Mouse (Mus musculus) brain, adult 2 months (tissue): ENCODE measurements around the gene Camk2g.
A peak's percentile ranks its signal among the peaks of the same experiment; 100 is the strongest.

Source experiments
- DNase-seq: peaks from one replicate; pipeline ENCODE4 v3.0.0; 2011; ENCODE audit warnings: low read depth, low spot score

Camk2g gene

DNA sequence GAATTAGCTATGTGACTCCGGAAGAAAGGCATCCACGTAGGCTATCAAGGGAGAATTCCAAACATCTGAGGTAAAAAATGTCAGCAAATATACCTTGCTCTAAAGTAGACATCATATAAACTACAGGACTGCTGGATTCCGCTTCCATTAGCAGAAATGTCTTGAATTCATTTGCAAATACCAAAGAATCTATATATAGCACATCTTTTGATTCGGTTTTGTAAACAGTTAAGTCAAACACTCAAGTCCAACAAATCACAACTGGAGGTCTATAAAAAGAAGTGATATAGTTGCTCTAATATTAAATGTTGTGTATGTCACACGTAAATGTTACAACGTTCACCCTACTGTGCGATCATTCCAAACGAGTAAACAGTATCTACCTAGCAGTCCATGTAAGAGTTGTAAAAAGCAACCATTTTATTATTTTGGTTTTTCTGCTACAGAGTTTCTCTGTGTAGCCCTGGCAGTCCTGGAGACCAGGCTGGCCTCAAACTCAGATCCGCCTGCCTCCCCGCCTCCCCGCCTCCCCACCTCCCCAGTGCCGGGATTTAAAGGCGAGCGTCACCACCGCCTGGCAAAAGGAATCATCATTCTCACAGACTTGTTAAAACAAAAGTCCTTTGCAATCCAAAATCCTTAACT lies 91.7 kb downstream of the Camk2g start:
- DNase-seq = no peak

DNA sequence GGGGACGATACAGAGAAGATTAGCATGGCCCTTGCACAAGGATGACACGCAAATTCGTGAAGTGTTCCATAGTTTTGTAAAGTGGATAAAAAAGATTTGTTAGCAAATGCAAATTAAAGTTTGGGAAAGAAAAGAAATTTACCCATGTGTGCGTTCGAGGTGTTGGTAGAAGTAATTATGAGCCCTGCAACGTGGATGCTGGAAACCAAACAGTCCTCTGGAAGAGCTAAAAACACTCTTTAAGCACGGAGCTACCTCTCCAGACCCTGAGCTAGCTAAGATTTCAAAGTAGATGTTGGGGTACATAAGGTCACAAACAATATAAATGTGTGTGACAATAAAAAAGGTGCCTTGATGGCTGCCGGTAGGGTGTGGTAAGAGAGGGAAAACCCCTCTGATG lies 92.3 kb downstream of the Camk2g start:
- DNase-seq = no peak

DNA sequence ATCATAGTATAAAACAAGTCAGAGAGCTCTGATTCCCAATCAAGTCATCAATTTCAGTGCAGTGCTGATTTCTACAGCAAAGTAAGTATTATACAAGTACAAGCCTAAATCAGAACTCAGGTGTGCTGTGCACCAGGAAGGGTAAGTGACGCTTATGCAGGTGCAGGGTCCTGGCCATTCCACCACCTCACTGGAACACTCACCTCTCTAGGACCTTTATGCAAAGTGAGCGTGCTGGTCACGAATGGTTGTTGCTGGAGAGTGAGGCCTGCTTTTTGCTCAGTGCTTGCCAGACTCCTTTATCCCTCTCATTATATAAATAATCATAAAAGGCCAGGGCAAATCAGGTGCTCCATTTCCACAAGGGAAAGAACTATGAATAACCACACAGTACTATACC lies 93.5 kb downstream of the Camk2g start:
- DNase-seq = no peak

DNA sequence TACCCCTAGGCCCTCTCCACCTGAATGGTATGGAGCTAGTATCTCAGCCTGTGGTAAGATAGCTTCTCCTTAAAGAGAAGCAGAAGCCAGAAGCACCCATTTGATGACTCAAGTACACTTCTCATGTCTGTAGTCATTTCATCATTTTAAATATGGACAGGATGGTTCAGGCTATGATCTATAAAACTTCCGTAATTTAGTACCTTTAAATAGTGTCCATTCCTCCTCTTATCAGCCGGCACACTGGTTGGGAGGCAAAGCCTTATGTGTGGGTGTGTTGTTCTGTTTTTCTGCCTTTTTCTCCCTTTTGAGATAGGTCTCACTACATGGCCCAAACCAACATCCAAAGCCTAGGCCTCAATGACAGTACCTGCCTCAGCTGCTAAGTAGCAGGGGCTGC lies 95.4 kb downstream of the Camk2g start:
- no peak for DNase-seq

DNA sequence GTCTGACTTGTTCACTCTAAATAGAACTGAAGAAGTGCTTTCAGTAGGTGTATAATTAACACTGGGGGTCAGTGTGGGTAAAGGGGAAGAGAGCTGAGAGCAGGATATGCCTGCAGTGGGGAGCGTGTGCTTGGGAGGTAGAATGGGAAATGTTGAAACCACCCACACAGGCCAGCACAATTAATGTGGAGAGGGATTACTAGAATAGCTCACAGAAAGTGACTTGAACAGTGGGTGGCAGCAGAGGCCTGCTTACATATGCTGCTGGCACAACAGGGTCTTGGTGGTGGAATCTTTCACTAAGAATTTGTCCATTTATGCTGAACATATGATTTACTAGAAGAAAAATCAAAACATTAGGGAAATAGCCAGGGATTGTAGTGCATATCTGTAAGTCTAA lies 96.9 kb downstream of the Camk2g start:
- DNase-seq = peak; percentile 92

DNA sequence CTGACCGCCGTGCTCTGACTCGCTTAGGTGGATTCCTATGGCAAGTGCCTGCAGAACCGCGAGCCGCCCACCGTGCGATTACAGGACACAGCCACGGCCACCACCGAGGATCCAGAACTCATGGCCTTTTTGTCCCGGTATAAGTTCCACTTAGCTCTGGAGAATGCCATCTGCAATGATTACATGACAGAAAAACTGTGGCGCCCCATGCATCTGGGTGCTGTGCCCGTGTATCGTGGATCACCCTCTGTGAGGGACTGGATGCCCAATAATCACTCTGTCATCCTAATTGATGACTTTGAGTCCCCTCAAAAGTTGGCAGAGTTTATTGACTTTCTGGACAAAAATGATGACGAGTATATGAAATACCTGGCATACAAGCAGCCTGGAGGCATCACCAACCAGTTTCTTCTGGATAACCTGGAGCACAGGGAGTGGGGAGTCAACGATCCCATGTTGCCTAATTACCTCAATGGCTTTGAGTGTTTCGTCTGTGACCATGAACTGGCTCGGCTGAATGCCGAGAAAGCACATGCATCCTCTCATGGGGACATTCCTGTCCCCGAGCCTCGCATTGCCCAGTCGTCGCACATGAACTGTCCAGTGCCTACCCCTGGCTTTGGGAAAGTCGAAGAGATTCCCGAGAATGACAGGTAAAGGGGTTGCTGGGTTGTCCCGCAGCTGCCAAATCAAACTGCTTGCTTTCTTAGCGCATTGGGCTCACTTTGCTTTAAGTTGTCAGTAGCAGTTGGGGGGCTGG lies 97.9 kb downstream of the Camk2g start:
- DNase-seq = no peak

DNA sequence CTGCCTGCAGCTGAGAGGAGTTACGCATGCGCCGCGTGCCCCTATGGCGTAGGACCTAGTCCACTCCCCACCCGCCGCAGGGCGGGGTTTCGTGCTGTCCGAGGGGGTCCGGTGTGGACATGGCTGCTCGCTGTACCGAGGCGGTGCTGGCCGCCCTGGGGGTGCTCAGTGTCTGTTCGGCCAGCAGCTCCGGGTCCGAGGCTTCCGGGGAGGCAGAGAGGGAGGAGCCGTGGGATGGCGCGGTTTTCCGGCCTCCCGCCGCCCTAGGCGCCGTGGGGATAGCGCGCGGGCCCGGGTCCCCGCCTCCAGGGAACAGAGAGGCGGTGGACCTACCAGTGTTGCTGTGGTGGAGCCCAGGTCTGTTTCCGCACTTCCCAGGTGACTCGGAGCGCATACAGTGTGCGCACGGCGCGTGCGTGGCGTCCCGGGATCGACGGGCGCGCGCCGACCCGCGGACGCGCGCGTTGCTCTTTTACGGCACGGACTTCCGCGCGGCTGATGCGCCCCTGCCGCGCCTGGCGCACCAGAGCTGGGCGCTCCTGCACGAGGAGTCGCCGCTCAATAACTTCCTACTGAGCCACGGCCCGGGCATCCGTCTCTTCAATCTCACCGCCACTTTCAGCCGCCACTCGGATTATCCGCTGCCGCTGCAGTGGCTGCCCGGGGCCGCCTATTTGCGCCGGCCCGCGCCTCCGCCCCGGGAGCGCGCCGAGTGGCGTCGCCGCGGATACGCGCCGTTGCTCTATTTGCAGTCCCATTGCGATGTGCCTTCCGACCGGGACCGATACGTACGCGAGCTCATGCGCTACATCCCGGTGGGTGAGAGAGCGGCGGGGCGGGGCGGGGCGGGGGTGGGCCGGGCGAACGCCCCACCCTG lies 98.8 kb downstream of the Camk2g start, which contains the start of gene Fut11:
Gene Fut11 (plus strand): TSS at position 85 of the 877 bp plus-strand sequence.
- peak; percentile 94 for DNase-seq

DNA sequence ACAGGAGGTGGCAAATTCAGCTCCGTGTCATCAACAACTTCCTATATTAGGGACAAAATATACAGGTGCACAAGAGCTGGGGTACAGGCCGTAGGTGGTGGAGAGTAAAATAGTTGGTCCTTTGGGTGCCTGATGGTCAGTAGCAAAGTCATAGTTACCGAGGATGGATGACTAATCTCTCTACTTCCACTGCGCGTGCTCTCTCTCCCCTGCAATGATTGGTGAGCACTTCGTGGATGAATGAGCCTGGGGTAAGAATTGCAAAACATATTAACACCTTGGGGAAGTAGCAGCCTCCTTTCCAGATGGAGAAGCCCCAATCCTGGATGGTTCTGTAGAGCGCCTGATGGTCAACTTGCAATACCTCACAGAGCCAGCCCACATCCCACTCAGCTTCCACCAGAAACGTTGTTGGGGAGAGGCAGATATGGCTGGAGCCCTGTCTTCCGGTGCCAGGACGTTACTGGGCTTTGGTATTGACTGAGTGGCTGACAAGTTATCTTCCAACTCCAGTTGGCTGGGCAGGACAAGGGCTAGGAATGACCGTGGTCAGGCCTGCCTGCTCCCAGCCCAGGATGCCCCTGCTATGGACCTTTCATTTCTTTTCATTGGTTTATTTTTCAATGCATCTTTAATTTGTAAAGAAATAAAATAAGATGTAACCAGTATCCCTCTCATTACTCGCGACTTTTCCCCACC lies 99.6 kb downstream of the Camk2g start:
- DNase-seq = peak; percentile 50

DNA sequence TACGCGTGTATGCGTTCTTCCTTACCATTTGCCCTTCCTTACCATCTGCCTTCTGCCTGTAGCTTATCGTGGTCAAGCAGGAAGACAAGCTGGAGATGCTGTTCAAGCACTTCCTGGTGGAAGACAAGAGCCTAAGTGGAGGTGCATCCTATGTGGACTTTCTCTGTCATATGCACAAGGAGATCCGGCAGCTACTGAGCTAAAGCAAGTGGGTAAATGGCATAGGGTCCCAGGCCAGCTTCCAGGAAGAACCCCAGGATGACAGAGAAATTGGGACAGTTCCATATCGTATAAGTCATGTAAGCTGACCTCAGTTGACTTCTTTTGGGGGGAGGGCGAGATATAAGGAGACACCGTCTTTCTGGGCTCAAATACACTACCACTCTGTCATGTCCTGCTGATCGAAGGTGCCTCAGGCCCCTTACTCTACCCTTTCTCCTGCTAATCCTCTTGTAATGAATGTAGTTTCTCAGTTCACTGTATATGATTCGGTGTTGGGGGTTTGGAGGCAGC lies 100.2 kb downstream of the Camk2g start:
- no peak for DNase-seq

DNA sequence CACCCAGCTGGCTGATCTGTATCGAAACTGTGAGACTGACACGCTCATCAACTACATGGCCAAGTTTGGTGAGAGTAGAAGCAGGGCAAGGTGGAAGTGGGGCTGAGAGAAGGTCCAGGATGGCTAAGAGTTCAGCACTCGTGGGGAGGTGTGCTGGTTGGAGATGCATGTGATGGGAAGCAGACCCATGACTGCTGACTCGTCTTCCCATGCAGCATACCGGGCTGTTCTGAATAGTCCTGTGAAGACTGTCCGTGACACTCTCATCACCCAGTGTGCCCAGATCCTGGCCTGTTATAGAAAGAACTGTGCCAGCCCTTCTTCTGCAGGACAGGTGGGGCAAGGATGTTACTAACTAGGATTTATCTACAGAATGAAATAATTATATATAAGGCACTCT lies 102.1 kb downstream of the Camk2g start:
- DNase-seq = no peak

DNA sequence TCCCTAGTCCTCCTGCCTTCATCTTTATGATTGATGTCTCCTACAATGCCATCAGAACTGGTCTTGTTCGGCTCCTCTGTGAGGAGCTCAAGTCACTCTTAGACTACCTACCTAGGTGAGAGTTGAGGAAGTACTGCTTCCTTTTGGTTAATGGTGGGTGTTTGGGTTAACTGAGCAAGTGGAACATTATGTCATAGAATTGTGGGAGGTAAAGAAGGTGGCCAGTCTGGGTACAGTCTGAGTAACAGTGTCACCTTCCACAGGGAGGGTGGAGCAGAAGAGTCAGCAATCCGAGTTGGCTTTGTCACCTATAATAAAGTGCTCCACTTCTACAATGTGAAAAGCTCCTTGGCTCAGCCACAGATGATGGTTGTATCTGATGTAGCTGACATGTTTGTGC lies 104.9 kb downstream of the Camk2g start:
- no peak for DNase-seq

DNA sequence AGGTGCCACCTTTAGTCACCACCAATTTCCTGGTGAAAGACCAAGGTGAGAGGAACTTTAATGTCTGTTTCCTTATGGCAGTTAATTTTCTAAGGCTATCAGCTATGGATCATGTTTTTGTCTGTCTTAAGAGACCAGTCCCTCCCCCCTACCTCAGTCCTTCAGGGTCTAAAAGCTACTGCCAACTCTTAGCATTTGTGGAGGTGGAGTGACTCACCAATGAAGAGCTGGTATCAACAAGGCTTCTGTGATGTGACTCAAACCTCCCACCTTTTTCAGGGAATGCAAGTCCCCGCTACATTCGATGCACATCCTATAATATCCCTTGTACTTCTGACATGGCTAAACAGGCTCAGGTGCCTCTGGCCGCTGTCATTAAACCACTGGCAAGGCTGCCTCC lies 107.3 kb downstream of the Camk2g start:
- DNase-seq = peak; percentile 88
